Mouse (Mus musculus) spleen, postnatal 14 days (tissue): ENCODE results near the gene B3gnt2.

ENCODE experiments used
- DNase-seq, 2 experiments: peaks; one replicate each; pipeline ENCODE4 v3.0.0; 2021 to 2022; ENCODE audit warnings: low spot score in 2 of 2

Gene B3gnt2

DNA sequence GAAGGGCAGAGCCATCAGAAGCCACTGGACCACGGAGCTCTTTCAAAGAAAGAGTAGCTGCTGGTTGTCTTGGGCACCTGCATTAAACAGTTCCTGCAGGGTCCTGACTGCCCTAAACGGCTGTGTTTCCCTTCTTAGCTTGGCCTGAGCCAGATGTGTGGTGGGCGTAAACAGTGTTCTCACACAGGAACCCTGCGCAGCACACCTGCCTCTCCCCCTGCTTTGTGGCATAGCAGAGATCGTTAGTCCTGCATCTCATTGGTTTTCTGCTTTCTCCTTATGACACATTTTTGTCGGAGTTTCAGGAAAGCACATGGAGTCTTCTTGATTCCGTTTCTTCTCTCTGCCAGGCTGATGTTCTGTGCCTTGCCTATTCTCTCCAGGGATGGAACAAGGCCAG is 44.9 kb downstream of the B3gnt2 start:
- peak in 1 of 2 experiments; percentile 8 for DNase-seq

DNA sequence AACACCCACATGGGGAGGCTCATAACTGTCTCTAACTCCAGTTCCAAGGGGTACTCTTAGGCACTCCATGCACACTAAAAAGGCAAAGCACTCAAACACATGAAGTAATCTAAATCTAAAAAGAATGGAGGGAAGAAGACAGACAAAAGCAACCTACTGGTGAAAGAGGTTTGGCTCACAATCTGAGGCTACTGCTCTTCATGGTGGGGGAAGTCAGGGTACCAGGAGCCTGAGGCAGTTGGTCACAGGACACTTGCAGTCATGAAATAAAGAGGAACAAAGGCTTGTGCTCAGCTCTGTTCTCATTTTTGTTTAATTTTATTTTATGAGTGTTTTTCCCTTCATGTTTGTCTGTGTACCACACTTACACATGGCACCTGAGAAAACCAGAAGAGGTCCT is 45.6 kb downstream of the B3gnt2 start:
- no peak for DNase-seq

DNA sequence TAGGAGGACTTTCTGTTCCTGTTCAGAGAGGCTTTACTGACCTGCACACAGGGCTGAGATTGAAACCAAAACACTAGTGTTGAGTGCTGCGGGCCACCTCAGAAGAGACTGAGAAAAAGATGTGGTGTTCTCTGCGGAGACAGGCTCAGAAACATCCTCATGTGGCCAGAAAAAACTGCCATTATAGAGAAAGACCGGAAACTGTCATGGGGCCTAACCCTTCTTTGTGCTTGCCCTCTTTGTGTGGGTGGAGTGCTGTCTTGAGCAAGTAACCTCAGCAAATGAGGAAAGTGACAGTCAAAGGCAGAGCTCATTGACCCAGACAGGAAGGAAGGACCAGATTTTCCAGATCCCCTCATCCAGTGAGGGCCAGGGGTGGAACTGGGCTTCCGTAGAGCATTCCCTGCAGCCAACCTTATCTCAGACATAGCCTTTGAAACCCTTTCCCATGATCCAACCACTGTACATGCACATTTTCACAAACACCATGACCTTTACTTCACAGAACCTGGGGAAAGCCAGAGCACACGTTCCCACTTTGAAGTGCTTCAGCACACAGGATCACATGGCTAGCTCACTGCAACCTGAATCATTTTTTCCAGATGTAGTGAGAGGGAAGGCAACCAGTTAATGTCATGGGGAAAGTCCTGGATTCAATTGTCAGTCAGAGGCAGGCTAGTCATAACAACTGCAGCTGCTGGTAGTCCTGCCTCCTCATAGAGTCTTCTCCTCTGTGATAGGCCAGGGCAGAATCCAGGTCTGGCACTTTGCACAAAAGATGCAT is 46.6 kb downstream of the B3gnt2 start:
- no peak for DNase-seq

DNA sequence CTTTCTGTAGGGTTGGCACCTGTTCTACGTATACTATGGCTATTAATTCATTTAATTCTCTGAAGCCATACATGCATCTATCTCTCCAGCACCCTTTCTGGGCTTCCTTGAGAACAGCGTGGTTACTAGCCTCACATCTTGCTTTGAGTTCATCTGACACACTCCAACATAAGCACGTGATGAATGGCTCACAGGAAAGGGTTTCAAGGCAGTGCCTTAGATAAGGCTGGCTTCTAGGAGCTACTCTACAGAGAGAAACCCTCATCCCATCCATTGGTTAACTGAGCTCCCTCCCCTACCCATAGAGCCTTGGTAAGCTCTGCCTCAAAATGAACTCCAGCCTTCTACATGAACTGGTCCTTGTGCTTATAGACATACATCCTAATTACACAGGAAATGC is 47.3 kb downstream of the B3gnt2 start:
- DNase-seq: no peak

DNA sequence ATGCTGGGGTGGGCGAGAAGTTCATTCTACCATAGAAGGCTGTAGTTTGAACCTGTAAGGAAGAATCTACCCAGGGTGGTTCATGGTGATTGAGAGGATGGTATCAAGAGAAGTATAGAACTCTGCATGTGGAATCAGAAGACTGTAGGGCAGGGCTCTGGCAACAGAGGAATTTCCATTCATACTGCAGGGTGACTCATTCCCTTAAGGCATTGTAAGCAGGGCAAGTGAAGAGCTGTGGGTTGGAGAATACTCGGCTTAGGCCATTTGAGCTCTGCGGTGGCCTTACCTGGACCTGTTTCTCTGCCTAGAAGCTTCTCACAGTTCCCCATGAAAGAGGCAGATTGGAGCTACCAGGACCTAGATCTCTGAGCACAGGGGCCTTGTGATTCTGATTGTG is 49.3 kb downstream of the B3gnt2 start:
- DNase-seq: no peak

DNA sequence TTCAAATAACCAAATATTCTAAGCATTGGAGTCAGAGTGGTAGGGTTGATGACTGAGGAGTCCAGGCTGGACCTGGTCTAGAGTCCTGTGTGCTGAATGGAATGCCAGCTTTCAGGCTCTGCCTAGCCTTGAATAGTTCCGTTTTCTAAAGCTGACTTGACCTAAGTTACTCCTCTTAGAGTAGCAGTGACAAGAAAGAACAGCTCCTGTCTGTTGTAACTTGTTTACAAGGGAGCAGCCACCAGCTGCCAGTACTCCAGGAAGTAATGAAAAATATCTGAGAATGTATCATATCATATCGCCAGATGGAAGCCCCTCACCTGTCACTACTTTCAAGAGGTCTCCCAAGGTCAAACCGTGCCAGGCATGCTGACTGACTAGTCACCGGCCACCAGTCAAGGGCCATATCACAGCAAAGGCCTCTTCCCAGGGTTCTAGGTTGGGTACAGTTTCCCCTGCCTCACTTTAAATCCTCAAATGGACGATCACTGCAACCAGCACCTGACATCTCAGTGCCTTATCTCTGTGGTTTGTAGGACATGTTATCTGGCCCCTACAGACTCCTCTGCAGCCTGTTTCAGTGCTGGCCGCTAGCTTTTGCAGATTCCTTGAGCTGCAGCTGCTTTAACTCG is 51.2 kb downstream of the B3gnt2 start:
- no peak for DNase-seq

DNA sequence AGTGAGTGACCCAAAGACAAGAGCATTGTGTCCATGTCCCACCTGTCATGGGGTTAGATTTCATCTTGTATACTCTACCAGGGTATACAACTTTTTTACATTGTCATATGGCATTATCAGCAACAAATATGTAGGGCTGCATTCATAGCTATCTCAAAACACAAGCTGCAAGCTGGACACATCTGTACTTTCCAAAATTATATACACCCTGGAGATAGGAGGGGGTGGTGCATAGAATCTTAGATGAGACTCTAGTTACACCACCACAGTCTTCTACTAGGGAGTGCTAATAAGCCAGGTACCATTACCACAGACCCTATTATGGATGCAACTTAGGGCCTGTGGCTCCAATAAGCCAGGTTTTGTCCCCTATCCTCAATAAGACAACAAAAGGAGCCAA is 52.7 kb downstream of the B3gnt2 start:
- no peak for DNase-seq

DNA sequence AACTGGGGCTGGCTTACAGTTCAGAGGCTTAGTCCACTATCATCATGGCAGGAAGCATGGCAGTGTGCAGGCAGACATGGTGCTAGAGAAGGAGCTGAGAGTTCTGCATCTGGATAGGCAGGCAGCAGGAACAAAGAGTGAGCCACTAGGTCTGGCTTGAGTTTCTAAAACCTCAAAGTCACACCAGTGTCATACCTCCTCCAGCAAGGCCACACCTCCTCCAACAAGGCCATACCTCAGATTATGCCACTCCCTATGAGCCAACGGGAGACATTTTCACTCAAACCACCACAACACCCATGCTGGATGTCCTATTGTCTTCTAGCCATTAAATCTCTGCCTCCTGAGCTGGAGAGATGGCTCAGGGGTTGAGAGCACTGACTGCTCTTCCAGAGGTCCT is 55.6 kb downstream of the B3gnt2 start:
- DNase-seq: no peak

DNA sequence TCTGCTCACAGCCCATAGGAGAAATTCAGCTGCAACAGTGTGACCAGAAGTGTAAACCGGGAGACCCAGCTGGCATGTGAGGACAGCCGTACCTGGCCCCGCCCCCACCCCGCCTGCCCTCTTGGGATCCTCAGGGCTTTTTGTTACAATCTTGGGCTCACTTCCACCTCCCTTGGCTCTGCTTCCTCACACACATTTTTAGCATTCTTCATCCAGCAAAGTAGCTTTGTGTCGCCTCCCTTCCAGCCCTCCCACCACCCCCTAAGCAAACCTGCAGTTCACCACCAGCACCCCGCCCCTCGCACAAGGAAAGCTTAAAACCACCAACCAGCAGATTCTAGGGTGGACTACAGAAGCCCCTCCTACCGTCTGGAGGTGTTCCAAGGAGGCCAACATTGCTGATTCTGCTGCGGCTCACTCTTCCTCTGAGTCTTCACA is 60.8 kb downstream of the B3gnt2 start:
- no peak for DNase-seq

DNA sequence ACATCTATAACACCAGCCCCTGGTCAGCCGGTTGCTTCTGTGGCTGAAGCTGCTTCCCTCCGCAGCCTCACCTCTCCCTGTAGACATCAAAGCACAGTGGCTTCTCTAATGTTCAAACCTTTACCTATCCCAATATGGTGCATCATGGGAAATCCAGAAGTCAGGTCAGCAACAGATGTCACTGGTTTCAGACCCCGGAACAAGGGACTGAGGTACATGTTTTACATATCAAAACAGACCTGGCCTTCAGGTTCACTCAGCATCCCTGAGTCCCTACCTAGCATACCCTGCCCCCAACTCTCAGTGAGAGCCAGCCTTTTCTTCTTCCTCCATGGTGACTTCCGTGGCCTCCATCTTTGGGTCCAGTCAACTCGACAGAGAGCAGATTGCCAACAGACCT is 61.8 kb downstream of the B3gnt2 start:
- no peak for DNase-seq

DNA sequence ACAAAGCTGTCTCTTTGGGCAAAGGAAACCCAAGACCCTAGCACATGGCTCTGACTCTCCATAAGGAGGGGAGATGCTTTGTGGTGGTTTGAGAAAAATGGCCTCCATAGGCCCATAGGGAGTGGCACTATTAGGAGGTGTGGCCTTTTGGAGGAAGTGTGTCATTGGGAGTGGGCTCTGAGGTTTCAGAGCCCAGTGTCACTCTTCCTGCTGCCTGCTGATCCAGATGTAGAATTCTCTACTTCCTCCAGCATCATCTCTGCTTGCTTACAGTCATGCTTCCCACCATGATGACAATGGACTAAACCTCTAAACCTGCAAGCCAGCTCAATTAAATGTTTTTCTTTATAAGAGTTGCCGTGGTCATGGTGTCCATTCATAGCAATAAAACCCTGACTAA is 66.0 kb downstream of the B3gnt2 start:
- DNase-seq: no peak

DNA sequence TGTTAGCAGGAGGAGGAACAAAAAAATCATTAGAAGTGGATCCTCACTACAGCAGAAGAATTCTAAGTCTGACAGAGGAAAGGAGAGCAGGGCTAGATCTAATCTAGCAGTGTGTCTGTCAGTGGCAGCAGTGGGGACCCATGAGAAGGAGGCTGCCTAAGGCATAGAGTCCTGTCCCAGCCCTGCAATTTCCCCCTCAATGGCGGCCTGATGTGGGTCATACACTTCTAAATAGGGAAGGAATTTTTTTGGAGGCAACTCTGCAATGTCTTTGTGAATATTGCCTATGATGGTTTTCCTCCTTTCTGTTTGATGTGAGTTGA is 66.9 kb downstream of the B3gnt2 start:
- no peak for DNase-seq

DNA sequence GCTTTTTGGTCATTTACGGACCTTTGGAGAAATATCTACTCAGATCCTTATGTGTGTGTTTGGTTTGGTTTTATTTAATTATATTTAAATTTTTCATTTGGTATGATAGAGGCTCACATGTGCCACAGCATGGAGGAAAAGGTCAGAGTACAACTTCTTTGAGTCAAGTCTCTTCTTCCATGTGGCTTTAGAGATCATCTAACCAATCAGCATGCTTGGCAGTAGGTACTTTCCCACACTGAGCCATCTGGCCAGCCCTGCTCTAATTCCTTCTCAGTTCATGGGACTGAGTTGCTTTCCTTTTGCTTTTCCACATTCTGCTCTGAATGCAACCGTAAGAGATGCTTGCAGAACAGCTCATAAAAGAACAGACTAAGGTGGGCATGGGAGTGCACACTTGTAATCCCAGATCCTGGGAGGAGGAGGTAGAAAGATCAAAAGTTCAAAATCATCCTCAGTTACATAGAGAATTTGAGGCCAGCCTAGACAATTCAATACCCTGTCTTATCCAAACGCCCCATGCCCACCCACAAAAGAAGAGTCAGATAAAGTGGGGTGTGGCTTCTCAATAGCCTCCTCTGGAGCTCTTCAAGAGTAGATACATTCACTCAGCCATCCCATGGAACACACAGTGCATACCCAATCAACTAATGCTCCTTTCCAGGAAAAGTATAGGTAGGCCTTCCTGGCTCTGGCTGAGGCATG is 67.4 kb downstream of the B3gnt2 start:
- DNase-seq: no peak

DNA sequence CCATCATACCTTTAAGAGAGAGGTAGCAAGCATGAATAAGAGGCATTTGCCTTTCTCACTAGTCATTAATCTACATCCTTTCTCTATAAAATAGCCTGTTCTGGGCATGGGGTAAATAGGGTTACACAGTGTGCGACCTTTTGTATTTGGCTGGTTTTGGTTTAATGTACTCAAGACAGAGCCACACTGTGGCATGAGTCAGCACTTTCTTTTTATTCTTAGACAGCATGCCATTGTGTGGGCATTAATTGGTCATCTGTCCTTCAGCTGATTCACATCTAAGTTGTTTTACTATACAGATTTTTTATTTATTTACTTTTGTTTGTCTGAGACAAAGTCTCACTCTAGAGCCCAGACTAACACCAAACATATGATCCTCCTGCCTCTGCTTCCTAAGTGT is 68.6 kb downstream of the B3gnt2 start:
- DNase-seq: no peak

DNA sequence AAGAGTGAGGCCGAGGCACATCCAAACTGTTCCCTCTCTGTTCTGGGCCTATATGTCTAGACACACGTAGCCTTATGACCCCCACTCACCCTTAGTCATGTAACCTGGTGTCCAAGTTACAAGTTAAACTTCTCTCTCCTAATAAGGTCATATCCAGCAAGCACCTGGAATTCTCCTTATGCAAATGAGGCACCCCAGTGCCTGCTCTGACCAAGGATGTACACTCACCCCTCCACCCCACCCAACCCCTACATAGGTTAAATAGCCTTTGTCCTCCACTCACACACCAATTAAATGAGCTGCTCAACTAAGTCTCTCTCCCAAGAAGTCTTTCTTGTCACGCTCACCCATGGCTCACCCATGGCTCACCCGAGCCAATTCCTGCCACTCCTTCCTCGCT is 69.0 kb downstream of the B3gnt2 start:
- DNase-seq: no peak

DNA sequence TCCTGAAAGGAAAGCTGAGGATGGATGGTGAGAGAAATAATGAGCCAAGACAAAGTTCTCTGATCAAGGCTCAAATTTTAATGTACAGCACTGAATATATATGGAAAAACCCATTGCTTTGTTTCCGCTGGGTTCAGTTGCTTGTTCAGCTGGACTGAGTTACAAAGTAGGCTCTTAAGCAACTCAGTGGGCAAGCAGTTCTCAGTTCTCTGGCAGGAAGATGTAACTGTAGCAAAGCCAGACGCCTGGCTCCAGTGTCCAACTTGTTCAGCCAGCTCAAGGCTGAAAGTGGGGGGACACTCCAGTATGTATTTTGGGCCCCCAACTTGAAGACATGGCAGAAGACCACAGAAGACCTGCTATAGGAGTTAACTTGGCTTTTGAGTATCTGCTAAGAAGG is 72.9 kb downstream of the B3gnt2 start:
- DNase-seq: no peak

DNA sequence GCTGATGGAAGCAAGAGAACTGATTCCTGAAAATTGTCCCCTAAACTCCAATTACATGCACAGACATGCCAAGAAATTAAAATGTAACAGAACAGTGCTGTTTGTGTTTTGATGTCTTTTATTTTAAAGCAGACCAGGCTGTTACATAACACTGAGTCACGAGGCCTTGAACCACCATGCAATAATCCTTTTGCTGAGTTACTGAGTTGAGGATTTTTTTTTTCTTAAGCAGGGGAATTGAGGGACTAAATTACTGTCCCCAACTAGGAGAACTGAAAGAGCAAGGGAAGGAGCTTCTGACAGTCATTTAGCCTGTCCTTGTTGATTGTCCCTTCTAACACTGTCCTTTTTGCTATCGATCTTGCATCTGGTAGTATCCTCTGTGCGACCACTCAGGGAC is 76.3 kb downstream of the B3gnt2 start:
- DNase-seq: no peak

DNA sequence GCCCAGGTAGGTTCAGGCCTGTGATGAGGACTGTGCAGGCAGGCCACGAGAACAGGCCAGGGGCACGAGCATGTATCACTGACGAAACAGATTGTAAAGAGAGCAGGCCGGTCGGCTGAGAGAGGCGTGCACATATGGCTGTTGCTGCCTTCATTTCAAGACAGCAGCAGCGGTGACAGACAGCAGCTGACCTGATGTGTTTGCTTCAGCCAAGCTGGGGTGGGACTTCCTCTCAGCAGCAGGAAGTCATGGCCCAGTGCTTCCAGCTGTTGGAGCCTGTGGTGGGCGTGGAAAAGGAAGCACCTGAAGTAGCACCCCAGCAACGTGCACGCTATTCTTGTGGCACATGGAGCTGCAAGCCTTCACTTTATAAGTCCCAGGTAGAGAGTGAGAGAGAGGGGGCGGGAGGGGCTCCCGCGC is 78.0 kb downstream of the B3gnt2 start:
- DNase-seq: peak; percentile 42 to 66

DNA sequence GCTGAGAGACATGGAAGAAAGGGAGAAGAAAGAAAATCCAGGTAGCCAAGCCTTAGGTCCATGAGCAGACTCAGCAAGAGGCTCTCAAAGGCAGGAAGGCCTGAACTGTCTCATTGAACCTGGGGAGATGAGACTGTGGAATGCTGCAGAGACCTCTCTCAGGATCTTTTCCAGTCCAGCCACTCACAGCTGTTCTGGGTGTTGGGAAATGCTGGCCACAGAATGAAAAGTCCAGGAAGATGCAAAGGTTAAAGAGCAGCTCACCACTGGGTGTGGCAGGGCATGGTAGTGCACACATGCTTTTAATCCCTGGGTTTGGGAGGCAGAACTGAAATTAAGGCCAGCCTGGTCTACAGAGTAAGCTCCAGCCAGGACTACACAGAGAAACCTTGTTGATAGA is 79.6 kb downstream of the B3gnt2 start:
- DNase-seq: no peak

DNA sequence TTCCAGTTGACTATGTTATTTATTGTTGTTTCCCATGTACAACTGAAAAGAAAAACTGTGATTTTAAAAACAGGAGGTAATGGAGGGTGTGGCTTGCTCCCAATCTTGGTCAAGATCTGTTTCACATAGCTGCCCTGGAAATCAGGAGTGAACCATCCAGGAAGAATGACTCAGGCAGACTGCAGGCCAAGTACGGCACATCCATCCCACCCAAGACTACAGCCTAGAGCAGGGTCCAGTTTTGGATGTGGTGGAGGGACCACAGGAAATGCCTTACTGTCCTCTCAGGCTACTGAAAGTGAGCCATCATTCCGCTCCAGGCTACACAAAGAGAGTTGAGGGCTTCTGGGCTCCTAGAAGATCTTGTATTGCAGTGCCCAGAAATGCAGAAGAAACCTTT is 80.0 kb downstream of the B3gnt2 start:
- DNase-seq: no peak

DNA sequence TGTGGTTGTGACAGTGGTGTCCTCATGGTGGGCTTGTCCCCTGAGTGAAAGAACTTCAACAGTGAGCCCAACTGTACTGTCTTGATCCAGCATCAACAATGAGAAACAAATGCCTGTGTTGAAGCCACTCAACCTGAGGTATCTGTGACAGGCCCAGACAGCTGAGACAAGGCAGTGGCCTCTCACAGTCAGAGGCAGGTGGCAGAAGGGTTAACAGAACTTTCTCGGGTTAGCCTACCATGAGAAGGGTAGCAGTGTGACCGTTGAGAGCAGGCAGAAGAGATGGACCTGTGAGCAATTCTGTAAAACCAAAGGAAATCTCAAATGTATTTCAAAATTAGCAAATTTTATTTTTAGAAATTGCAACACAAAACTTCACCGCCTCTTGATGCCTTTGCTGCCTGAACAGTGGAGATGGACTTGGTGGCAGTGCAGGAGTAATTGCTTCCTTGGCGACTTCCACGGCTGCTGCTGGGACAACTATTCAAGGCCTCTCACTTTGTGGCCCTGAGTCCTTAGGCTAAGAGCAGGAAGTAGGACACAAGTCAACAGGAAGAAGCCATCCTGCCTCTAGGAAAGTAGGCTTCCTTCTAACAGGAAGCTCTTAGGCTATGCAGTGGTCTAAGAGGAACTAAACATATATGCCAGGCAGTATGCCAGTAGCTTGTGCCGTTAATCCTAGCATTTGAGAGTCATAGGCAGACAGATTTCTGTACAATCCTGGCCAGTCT is 80.8 kb downstream of the B3gnt2 start:
- DNase-seq: no peak

DNA sequence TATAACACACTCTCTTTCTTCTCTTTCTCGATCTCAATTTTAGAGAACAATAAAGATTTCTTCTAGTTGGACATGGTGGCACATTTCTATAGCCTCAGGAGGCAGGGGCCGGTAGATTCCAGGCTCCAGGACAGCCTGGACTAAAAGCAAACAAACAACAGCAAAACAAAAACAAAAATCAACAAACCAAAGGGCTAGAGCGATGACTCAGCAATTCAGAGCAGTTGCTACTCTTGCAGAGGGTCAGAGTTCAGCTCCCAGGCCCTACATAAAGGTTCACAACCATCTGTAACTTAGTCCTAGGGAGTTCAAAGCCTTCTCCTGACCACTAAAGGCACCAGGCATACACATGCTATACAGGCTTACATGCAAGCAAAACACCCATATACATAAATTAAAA is 82.2 kb downstream of the B3gnt2 start:
- no peak for DNase-seq
